Mouse (Mus musculus): ENCODE measurements around the gene Lipe. TPM values are rescaled to one million over a fixed set of nuclear protein-coding genes. Genes with fewer than 3 reads are reported as not detected.

The Lipe gene
- total RNA-seq, 2 experiments from 2014 or later: 7.6 to 8.2 TPM

DNA sequence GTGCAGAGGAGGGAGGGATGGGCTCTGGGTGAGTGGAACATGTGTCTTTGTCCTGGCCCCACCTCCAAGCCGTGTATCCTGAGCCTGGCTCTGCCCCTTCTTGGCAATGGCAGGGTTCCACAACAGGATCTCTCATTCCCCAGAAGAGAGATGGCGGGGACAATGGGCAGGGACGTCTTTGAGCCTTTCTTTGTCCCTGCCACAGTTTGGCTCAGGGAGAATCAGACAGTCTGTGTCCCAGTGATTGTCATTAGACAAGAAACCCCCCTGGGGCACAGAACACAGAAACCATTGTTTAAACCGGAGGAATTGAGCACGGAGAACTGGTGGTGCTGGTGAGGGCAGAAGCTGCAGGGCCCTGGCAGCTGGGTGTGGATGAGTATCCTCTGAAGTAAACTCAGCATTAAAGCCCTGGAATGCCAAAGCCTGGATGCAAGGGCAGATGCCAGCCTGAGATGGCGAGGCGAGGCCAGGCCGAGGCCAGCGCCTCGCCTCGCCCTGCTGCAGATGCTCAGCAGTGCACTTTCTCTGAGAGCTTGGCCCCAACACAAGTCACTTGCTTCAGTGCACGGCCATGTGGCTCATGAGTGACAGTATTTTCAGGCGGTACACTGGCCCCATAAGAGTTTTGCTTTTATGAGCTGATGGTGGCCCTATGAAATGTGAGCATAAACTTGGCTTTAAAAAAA is 32.4 kb downstream of the Lipe start:
- DNase-seq (ENCODE audit: low spot score in 2 of 2): no peak

DNA sequence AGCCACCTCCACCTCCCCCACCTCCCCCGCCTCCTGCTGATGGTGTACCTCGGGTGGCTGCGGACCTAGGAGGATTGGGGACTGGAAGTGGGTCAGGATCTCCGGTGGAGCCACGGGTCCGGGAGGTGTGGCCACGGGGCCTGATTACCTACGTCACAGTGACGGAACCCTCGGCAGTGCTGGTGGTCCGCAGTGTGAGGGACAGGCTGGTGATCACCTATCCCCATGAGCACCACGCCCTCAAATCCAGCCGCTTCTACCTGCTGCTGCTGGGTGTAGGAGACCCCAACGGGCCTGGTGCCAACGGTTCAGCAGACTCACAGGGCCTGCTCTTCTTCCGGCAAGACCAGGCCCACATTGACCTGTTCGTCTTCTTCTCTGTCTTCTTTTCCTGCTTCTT is 34.9 kb downstream of the Lipe start:
- DNase-seq (ENCODE audit: low spot score in 2 of 2): no peak

DNA sequence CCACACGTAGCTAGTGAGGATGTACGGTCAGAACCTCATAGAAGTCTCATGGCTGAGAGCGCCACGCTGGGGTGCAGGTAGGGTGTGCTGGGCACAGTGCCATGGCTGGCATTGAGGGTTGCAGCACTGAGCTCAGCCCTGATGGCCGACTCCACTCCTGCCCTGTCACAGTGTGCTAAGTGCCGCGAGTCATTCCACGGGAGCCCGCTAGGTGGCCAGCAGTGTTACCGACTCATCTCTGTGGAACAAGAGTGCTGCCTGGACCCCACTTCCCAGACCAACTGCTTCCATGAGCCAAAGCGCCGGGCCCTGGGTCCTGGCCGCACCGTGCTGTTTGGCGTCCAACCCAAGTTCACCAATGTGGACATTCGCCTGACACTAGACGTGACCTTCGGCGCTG is 35.4 kb downstream of the Lipe start:
- DNase-seq (ENCODE audit: low spot score in 2 of 2): no peak

DNA sequence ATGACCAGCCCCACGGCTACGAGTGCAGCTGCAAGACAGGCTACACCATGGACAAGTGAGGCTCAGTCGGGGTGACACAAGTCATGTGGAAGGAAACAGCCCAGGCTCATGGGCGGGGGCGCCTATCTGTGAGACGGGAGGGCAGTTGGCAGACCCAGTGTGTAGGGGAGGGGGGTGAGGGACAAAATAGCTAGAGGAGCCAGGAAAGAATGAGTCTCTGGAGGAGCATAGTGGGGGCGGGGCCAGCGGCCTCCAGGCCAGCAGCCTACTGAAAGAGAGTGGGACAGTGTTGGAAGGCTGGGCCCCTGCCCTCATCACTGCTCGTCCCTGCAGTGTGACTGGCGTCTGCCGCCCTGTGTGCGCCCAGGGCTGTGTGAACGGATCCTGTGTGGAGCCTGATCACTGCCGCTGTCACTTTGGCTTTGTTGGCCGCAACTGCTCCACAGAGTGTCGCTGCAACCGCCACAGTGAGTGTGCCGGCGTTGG is 39.7 kb downstream of the Lipe start:
- DNase-seq (ENCODE audit: low spot score in 2 of 2): no peak

DNA sequence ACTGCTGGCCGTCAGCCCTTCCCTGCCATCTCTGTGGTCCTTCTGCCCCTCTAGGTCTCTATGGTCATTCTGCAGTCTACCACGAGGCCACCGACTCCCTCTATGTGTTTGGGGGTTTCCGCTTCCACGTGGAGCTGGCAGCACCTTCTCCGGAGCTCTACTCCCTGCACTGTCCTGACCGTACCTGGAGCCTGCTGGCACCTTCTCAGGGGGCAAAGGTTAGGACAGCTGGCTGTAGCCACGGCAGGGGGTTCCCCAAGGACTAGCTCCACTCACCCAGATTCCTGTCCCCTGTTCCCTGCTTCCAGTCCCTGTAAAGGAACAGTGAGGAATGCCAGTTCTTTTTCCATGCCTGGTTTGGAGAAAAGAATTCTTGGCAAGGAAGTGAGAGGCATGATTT is 49.6 kb downstream of the Lipe start:
- no peak for DNase-seq (ENCODE audit: low spot score in 2 of 2)

DNA sequence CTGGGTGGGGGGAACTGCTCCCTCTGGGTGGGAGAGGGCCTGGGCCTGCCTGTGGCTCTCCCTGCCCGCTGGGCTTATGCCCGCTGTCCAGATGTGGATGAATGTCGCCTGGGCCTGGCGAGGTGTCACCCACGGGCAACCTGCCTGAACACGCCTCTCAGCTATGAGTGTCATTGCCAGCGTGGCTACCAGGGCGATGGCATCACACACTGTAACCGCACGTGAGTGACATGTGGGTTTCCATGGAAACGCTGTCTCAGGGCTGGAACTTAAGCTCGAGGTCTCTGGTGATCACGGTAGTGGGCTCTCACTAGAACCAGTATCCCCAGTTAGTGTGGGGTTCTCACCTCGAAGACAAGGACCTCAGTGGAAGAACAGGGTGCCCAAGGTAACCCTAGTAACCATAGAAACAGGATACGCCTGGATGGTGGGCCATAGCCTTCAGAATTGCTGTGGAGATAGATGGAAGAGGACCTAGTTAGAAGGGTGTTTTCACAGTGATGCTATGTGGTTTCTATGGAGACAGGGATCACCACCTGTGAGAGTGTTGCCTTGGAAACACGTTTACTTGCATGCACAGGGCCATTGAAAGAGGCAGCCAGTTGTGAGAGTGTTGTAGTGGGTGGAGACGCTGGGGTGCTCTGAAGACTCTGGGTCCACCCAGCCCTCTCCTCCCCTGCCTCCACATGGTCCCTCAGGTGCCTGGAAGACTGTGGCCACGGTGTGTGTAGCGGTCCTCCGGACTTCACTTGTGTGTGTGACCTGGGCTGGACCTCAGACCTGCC is 57.3 kb downstream of the Lipe start:
- DNase-seq (ENCODE audit: low spot score in 2 of 2): no peak

DNA sequence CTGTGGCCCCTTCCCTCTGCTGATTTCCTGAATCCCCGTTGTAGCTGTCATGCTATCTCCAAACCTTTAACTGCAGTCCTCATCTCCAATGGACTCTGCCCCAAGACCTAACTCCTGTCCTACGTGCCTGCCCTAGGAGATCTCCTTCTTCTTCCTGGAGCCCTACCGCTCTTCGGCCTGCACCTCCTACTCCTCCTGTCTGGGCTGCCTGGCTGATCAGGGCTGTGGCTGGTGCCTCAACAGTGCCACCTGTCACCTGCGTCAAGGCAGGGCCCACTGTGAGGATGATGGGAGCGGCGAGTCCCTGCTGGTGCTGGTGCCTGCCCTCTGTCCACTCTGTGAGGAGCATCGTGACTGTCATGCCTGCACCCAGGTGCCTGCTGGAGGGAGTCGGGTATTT is 59.2 kb downstream of the Lipe start:
- no peak for DNase-seq (ENCODE audit: low spot score in 2 of 2)

DNA sequence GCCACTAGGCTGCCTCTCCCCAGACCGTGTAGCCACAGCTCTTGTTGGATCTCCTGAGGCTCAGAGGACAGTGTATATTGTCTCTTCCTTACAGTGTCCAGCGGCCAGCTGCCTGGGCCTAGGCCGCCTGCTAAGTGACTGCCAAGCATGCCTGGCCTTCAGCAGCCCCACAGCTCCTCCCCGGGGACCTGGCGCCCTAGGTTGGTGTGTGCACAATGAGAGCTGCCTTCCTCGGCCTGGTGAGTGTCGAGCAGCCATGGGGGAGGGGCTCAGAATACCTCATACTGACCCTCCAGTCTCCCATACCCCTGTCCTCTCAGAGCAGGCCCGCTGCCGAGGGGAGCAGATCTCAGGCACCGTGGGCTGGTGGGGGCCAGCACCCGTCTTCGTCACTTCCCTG is 64.0 kb downstream of the Lipe start:
- DNase-seq (ENCODE audit: low spot score in 2 of 2): no peak

DNA sequence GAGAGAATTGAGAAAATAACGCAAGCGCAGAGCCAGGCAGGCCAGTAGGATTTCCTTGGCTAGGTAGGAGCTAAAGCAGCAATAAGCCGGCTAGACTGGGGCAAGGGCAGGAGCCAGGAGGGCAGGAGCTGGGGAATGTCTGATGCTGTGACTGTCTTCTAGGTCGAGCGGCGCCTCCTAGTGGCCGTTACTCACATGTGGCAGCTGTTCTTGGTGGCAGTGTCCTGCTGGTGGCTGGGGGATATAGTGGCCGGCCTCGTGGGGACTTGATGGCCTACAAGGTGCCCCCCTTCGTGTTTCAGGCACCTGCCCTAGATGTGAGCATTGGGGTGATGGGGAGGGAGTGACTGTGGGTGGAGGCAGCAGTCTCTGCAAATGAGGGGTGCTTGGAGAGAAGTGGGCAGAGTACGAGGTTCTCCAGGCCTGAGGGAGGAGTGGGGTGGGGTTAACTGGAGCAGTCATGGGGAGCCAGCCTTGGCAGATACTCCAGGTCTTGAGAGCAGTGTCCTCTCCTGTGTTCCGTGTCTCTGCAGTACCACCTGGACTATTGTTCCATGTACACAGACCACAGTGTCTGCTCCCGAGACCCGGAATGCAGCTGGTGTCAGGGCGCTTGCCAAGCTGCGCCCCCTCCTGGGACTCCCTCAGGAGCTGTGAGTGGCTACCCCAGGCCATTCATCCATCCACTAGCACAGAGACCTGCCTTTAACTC is 64.8 kb downstream of the Lipe start:
- DNase-seq (ENCODE audit: low spot score in 2 of 2): peak; percentile 56 to 62

Other genes starting within 250 kb of the Lipe start
- gene Pou2f2, start 219.0 kb downstream of the Lipe start, total RNA-seq (2021): 10 to 100 TPM in 1 of 2 experiments, 1 to 10 TPM in 1; 7.7 to 12.9 TPM
- gene Dedd2, start 178.1 kb downstream of the Lipe start, total RNA-seq (2021): 10 to 100 TPM; 24.2 to 26.7 TPM
- 10 to 100 TPM; 10.6 to 11.4 TPM for gene Zfp526, start 177.3 kb downstream of the Lipe start, total RNA-seq (2021)
- 100 to 1,000 TPM; 215 to 224 TPM for gene Gsk3a, start 160.9 kb downstream of the Lipe start, total RNA-seq (2021)
- gene Erf, start 147.9 kb downstream of the Lipe start, total RNA-seq (2021): 10 to 100 TPM; 60.8 to 65.2 TPM
- 100 to 1,000 TPM; 212 to 225 TPM for gene Cic, start 131.0 kb downstream of the Lipe start, total RNA-seq (2021)
- gene Pafah1b3, start 100.7 kb downstream of the Lipe start, total RNA-seq (2021): 10 to 100 TPM; 35.7 to 36.9 TPM
- gene Prr19, start 97.3 kb downstream of the Lipe start, total RNA-seq (2021): not detected
- 10 to 100 TPM; 45.4 to 46.6 TPM for gene Tmem145, start 92.6 kb downstream of the Lipe start, total RNA-seq (2021)
- 100 to 1,000 TPM; 100 to 102 TPM for gene Megf8, start 81.5 kb downstream of the Lipe start, total RNA-seq (2021)
- gene Cnfn, start 29.0 kb downstream of the Lipe start, total RNA-seq (2021): not detected
- gene Cxcl17, start 14.2 kb upstream of the Lipe start, total RNA-seq (2021): not detected
- gene Ceacam1, start 78.9 kb upstream of the Lipe start, total RNA-seq (2021): 1 to 10 TPM; 3.4 to 5.0 TPM
- under 1 TPM; 0.33 to 0.37 TPM for gene Ceacam2, start 141.1 kb upstream of the Lipe start, total RNA-seq (2021)
- not detected for gene Erich4, start 217.2 kb upstream of the Lipe start, total RNA-seq (2021)
- 10 to 100 TPM; 49.6 to 52.2 TPM for gene Dmac2, start 220.7 kb upstream of the Lipe start, total RNA-seq (2021)
- gene B3gnt8, start 227.9 kb upstream of the Lipe start, total RNA-seq (2021): 1 to 10 TPM in 1 of 2 experiments, under 1 TPM in 1; 0.86 to 1.0 TPM

Measured in left cerebral cortex, adult 18-20 months (tissue).